Mouse (Mus musculus) forebrain, embryonic 14.5 days (tissue): ENCODE results near the gene Mcoln1. TPM values are rescaled to one million over a fixed set of nuclear protein-coding genes. Genes with fewer than 3 reads are reported as not detected.

Experiments used
- ATAC-seq: fragments of 200-750 bp; cut with Nextera tagmentation; 2 replicates; pipeline ENCODE4 v1.8.0; 2017; ENCODE audit warnings: mild to moderate bottlenecking, moderate library complexity
- DNase-seq: peaks from one replicate; pipeline ENCODE4 v3.0.0-alpha.2; 2015; ENCODE audit warnings: low spot score
- H3K27ac ChIP-seq: fragments of 300-500 bp; sonication (generic); 2 replicates; pipeline ENCODE4 v1.5.1; 2014; ENCODE audit warnings: low read depth, mild to moderate bottlenecking, control low read depth, low read length, moderate library complexity
- H3K27me3 ChIP-seq: fragments of 300-500 bp; sonication (generic); replicated peaks from 2 replicates; pipeline ENCODE4 v1.6.1; 2014; ENCODE audit warnings: low read length, control low read depth, mixed read lengths; ENCODE audit not compliant: control insufficient read depth, insufficient read depth
- H3K36me3 ChIP-seq: fragments of 300-500 bp; sonication (generic); 2 replicates; pipeline ENCODE4 v1.6.1; 2014; ENCODE audit warnings: low read length, control low read depth; ENCODE audit not compliant: control insufficient read depth, insufficient read depth
- H3K4me1 ChIP-seq: fragments of 300-500 bp; sonication (generic); 2 replicates; pipeline ENCODE4 v1.6.1; 2014; ENCODE audit warnings: antibody characterized with exemption, low read length, control low read depth; ENCODE audit not compliant: control insufficient read depth, insufficient read depth
- H3K4me2 ChIP-seq: fragments of 300-500 bp; sonication (generic); 2 replicates; pipeline ENCODE4 v1.6.1; 2014; ENCODE audit warnings: mild to moderate bottlenecking, control low read depth, low read length
- H3K4me3 ChIP-seq: fragments of 300-500 bp; sonication (generic); 2 replicates; pipeline ENCODE4 v1.5.1; 2014; ENCODE audit warnings: low read depth, low read length, control low read depth
- H3K9ac ChIP-seq: fragments of 300-500 bp; sonication (generic); 2 replicates; pipeline ENCODE4 v1.6.1; 2014; ENCODE audit warnings: mild to moderate bottlenecking, low read length, control low read depth, moderate library complexity
- H3K9me3 ChIP-seq: fragments of 300-500 bp; sonication (generic); replicated peaks from 2 replicates; pipeline ENCODE4 v1.6.1; 2016; ENCODE audit warnings: low read length, control low read depth, mixed read lengths; ENCODE audit not compliant: control insufficient read depth
- WGBS: fragments of 180-500 bp; shearing (Covaris S2); extraction: QIAGEN DNeasy Blood & Tissue Kit; methylation state at CpG from one replicate; pipeline ENCODE4 v1.1.7; 2014; 5-methylcytosine and 5-hydroxymethylcytosine counted together
- polyA plus RNA-seq: library from polyadenylated mRNA; unstranded; fragments of >200 nt; fragmentation: Nextera tagmentation; extraction: Ambion mirVana; gene quantifications from 2 replicates; pipeline ENCODE4 v1.2.1, GENCODE M21; 2014

Gene Mcoln1
- polyA plus RNA-seq, 1 experiment from 2014 or later = 50.5 TPM

DNA sequence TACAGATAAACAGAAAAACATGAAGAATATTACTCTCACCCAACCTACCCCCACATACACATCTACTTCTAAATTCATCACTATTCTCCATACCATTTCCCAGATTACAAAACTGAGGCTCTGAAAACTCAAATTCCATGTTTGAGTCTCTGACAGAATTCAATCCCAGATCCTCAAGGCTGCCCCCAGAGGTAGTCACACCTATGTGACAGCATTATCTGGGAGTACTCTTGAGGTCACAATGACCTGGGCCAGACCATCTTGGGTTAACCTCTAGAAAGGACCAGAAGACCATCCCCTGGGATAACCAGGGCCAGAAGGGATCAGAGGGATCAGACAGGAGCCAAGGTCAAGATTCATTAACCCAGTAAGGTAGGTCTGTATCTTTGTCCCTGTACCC, 29.7 kb upstream of the Mcoln1 start, which contains the start of gene Tex45:
TSS of gene Tex45 (plus strand) at position 301 of the 400 bp plus-strand sequence.
- Histone ChIP-seq H3K4me2 (no peak within 1 kb of the TSS), H3K9me3 (no peaks in the 10 kb centered on the region), H3K4me1 (0 out of 2 replicates have a peak, but pooled peaks cover 3% of the 10 kb centered on the region), H3K4me3 (no peak within 1 kb of the TSS), H3K36me3 (no peaks in the 10 kb centered on the region), H3K27me3 (no peaks in the 10 kb centered on the region), H3K27ac (no peak within 1 kb of the TSS), H3K9ac (no peak within 1 kb of the TSS)
- DNase-seq (no peak), ATAC-seq (no peak)

DNA sequence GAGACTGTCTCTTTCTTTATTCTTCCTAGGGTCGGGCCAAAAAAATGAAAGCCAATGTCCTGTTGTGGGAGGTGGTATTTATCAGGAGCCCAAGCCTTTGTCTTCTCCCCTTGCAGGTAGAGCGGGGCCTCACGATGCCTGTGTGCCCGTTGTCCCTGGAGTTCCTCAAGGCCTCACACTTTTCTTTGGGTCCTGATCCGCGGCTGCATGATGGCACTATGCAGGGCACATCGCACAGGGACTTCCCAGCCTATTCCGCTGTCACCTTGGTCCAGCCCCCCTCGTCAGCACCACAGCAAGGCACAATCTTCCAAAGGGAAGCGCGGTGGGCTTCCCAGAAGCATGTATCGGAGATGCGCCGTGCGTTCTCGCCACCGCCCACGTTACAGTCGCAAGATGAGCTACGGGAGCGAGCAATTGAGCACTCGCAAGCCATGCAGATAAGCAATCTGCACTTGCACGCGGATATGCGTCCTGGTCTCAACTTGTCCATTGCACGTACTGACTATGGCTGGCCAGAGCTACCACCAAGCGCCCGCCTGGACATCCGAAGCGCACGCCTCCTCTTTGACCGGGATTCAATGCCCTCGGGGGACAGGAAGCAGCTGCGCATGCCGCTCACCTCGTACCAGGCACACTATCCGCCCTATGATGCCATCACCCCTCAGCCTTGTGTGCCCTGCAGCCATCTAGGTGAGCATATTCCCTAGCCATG, 24.4 kb upstream of the Mcoln1 start:
- Histone ChIP-seq H3K9ac (peak overlapping the region; percentile 46), H3K9me3 (no peaks in the 10 kb centered on the region), H3K4me3 (peak overlapping the region; percentile 14), H3K36me3 (no peaks in the 10 kb centered on the region), H3K4me1 (no peaks in the 10 kb centered on the region), H3K27me3 (no peaks in the 10 kb centered on the region), H3K27ac (no peak overlapping the region), H3K4me2 (peak overlapping the region; percentile 46)
- peak; percentile 42 for ATAC-seq
- peak; percentile 36 for DNase-seq
- 40% methylated on average over 37 of the region's 37 CpGs for WGBS

DNA sequence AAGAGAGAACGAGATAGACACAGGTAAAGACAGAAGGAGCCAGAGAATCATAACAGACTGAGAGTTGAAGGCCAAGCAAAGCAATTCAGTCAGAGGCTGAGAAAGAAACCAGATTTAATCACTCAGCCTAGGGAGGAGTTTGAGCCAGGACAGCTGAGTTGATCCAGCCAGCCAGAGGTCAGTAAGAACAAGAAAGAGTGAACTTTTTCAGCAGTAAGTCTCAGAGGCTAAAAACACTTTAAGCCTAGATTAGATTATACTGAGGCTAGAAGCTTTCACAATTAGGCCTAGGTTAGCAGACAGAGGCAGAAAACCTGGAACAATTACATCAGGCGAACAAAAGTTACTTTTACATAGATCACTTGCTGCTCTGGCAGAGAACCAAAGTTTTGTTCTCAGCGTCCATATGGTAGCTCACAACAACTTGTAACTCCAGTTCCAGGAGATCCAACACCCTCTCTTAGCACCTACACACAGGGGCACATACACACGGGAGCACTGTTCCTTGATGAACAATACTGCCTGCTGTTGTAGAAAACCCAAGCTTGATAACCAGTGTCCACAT, 20.0 kb upstream of the Mcoln1 start:
- no peak overlapping the region for H3K4me3 ChIP-seq
- no peak overlapping the region for H3K9ac ChIP-seq
- ATAC-seq (no peak), DNase-seq (no peak)
- H3K36me3 ChIP-seq = no peaks in the 10 kb centered on the region
- H3K4me2 ChIP-seq = no peak overlapping the region
- H3K27me3 ChIP-seq = no peaks in the 10 kb centered on the region
- H3K27ac ChIP-seq = no peak overlapping the region
- 74% methylated on average over 4 of the region's 4 CpGs for WGBS
- H3K9me3 ChIP-seq = no peaks in the 10 kb centered on the region
- H3K4me1 ChIP-seq = no peaks in the 10 kb centered on the region

DNA sequence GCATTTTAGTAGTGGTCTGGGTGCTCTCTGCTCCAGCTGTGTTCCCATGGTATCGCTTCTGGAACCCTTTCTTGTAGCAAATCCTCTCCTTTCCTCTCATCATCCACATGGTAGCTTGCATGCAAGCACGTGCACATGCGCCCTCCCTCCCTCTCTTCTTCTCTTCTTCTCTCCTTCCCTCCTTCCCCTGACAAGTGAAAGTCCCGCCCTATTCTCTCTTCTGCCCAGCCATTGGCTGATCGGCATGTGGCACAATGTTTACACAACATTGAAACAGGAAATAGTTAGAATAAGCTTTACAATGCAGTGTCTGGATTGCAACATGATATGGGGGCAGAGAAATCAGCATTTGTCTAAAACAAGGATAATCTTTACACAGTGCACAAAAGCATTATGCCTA, 18.7 kb upstream of the Mcoln1 start:
- H3K4me2 ChIP-seq = no peak overlapping the region
- no peak overlapping the region for H3K27ac ChIP-seq
- no peak for ATAC-seq
- H3K4me3 ChIP-seq = no peak overlapping the region
- no peaks in the 10 kb centered on the region for H3K27me3 ChIP-seq
- no peaks in the 10 kb centered on the region for H3K9me3 ChIP-seq
- no peak overlapping the region for H3K9ac ChIP-seq
- H3K4me1 ChIP-seq = no peaks in the 10 kb centered on the region
- H3K36me3 ChIP-seq = no peaks in the 10 kb centered on the region
- WGBS = 67% methylated on average over 5 of the region's 5 CpGs
- DNase-seq = no peak

DNA sequence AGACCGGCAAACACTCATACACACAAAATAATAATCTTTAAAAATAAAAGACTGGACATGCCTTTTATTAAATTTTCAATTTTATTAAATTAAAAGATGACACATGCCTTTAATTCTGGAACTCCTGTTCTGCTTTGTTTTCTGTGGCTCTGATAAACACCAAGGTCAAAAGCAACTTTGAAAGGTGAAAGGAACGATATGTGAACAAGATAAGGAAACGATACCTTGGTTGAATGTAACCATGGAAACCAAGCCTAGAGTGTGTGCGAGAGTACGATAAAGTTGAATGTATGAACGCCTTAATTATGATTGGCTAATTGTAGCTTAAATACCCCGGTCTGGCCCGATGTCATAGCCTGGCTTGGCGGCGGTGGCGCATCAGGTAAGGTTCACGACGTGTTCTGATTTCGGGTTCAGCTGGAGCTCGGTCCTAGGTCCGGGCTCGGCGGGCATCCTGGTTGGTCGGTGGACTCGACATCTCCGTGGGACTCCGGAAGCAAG, 18.0 kb upstream of the Mcoln1 start:
- H3K36me3 ChIP-seq = no peaks in the 10 kb centered on the region
- H3K27ac ChIP-seq = no peak overlapping the region
- no peak overlapping the region for H3K4me3 ChIP-seq
- WGBS = 91% methylated on average over 22 of the region's 22 CpGs
- H3K27me3 ChIP-seq = no peaks in the 10 kb centered on the region
- DNase-seq = no peak
- no peak for ATAC-seq
- H3K4me1 ChIP-seq = no peaks in the 10 kb centered on the region
- no peak overlapping the region for H3K4me2 ChIP-seq
- H3K9ac ChIP-seq = no peak overlapping the region
- H3K9me3 ChIP-seq = no peaks in the 10 kb centered on the region

DNA sequence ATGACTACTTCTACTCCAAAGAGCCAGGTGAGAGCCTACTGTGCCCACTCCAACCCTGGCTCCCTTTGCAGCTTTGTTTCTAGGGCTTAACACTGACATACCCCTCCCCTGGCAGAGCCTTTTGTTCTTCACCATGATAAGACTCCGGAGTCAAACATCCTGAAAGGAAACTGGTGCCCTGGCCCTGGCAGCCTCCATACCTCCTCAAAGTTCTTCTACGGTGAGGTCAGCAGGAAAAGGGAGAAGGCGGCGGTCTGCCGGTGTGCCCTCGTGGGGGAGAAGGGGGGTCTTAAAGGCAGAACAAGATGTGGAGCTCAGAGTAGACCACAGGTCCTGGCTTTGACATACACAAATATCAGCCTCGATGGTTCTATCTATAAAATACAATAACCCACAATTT, 16.7 kb upstream of the Mcoln1 start:
- 87% methylated on average over 7 of the region's 7 CpGs for WGBS
- H3K9me3 ChIP-seq = no peaks in the 10 kb centered on the region

DNA sequence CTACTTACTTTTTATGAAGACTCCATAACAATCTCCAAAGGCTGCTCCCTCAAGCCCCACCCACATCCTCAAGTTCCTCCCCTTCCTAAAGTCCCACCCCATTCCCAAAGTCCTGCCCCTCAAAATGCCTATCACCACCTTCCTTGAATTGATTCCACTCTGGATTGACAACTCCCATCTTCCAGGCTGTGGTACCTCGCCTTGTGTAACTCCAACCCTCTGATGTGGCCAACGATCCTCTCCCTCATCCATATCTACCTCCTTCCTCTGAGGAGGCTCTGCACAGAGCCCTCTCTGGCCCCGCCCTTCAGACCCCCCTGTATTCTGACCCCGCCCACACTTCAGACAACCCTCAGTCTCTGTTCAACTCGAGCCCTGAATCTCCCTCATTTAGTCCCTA, 15.1 kb upstream of the Mcoln1 start:
- Histone ChIP-seq H3K9ac (no peak overlapping the region), H3K27ac (no peak overlapping the region), H3K27me3 (no peaks in the 10 kb centered on the region), H3K36me3 (no peaks in the 10 kb centered on the region), H3K9me3 (no peaks in the 10 kb centered on the region), H3K4me2 (no peak overlapping the region), H3K4me3 (no peak overlapping the region), H3K4me1 (no peaks in the 10 kb centered on the region)
- DNase-seq = no peak
- 32% methylated on average over 5 of the region's 5 CpGs for WGBS
- ATAC-seq = no peak

More for the DNA sequence above, 16.7 kb upstream of the Mcoln1 start:
- no peaks in the 10 kb centered on the region for H3K4me1 ChIP-seq
- ATAC-seq (no peak), DNase-seq (no peak)
- H3K9ac ChIP-seq = no peak overlapping the region
- no peak overlapping the region for H3K4me2 ChIP-seq
- H3K4me3 ChIP-seq = no peak overlapping the region
- H3K27ac ChIP-seq = no peak overlapping the region
- no peaks in the 10 kb centered on the region for H3K36me3 ChIP-seq
- no peaks in the 10 kb centered on the region for H3K27me3 ChIP-seq

DNA sequence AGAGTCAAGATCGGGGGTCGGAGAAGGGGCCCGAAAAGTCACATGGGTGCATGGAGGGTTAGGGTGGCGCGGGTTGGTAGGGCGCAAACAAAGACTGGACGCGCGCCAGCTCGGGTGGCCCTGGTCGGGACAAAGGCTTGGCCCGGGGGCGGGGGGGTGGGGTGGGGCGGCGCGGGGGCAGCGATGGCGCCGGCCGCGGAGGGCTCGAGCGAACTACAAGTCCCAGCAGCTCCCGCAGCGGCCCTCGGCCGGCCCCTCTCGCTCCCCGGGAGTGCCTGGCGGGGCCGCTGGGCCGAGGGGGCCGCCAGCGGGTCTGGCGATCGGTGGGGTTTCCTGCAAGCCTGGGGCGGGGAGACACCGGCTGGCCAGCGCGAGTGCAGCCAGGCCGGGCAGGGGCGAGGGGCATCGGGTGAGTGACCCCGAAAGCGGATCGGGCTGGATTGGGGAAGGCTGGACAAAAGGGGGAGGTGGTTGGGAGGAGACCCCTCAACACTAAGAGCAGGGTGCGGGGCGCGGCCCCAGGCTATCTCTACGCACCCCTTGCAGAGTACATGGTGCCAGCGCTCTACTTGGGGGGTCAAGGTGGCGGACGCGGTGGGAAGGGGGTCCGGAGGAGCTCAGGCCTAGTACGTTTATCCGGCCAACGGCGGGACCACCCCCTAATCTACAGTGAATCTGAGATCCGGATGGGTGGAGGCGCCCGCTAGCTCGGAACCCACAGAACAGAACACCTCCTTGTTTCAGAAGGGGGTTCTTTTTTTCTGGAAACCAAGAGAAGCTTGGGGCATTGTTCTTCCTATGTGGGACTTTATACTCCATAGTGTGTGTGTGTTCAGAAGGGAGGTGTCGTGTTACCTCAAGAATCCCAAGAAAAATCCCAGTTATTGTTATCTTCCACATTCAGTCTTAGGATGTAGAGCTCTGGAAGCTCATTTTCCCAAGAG, 7.1 kb upstream of the Mcoln1 start, which contains the start of gene Zfp358:
TSS of gene Zfp358 (plus strand) at position 238 of the 944 bp plus-strand sequence.
- no peaks in the 10 kb centered on the region for H3K9me3 ChIP-seq
- no peaks in the 10 kb centered on the region for H3K27me3 ChIP-seq
- H3K36me3 ChIP-seq = peaks cover 34% of the 10 kb centered on the region
- peak within 1 kb of the TSS; percentile 78 for H3K4me2 ChIP-seq
- ATAC-seq = peak; percentile 95
- under 1% methylated on average over 48 of the region's 64 CpGs for WGBS
- peak within 1 kb of the TSS; percentile 90 for H3K4me3 ChIP-seq
- H3K9ac ChIP-seq = peak within 1 kb of the TSS; percentile 99
- peak within 1 kb of the TSS; percentile 91 for H3K27ac ChIP-seq
- DNase-seq = peak; percentile 88
- H3K4me1 ChIP-seq = peaks cover 6% of the 10 kb centered on the region; the same call in 1 of the 2 replicates
